Mouse (Mus musculus): ENCODE measurements around the gene Rnf220. TPM values are rescaled to one million over a fixed set of nuclear protein-coding genes. Genes with fewer than 3 reads are reported as not detected.

Rnf220 gene
- polyA plus RNA-seq, 1 experiment from 2014 or later, result 140 TPM

GRCm38 (mm10) chr4:117367365-117367764 is 129.5 kb downstream of the Rnf220 start:
- H3K9ac ChIP-seq, result no peak overlapping the region
- peaks cover 8% of the 10 kb centered on the region for H3K4me1 ChIP-seq
- WGBS, result 64% methylated on average over 19 of the region's 19 CpGs
- no peak overlapping the region for H3K4me2 ChIP-seq
- H3K27me3 ChIP-seq (replicated peaks), result peaks cover 69% of the 10 kb centered on the region
- no peaks in the 10 kb centered on the region for H3K9me3 ChIP-seq
- no peak for ATAC-seq (replicated peaks)
- no peaks in the 10 kb centered on the region for H3K36me3 ChIP-seq (replicated peaks)
- H3K27ac ChIP-seq, result no peak overlapping the region
- H3K4me3 ChIP-seq, result no peak overlapping the region

GRCm38 (mm10) chr4:117362085-117362484 is 134.8 kb downstream of the Rnf220 start:
- Histone ChIP-seq H3K27ac (no peak overlapping the region), H3K36me3 (replicated peaks) (no peaks in the 10 kb centered on the region), H3K9me3 (no peaks in the 10 kb centered on the region), H3K4me3 (no peak overlapping the region), H3K4me2 (no peak overlapping the region), H3K27me3 (replicated peaks) (peaks cover 71% of the 10 kb centered on the region), H3K9ac (no peak overlapping the region), H3K4me1 (peaks cover 24% of the 10 kb centered on the region)
- no peak for ATAC-seq (replicated peaks)
- WGBS, result 7% methylated on average over 5 of the region's 5 CpGs

GRCm38 (mm10) chr4:117361558-117361873 is 135.3 kb downstream of the Rnf220 start:
- no peak overlapping the region for H3K4me3 ChIP-seq
- peaks cover 71% of the 10 kb centered on the region for H3K27me3 ChIP-seq (replicated peaks)
- 8% methylated on average over 7 of the region's 7 CpGs for WGBS
- no peaks in the 10 kb centered on the region for H3K9me3 ChIP-seq
- ATAC-seq (replicated peaks), result peak; percentile 14; the same call in 1 of the 2 replicates
- peaks cover 24% of the 10 kb centered on the region for H3K4me1 ChIP-seq
- H3K9ac ChIP-seq, result no peak overlapping the region
- no peaks in the 10 kb centered on the region for H3K36me3 ChIP-seq (replicated peaks)
- H3K4me2 ChIP-seq, result no peak overlapping the region
- no peak overlapping the region for H3K27ac ChIP-seq

GRCm38 (mm10) chr4:117360713-117361557 is 135.9 kb downstream of the Rnf220 start:
- Histone ChIP-seq H3K4me3 (no peak overlapping the region), H3K27me3 (replicated peaks) (peaks cover 73% of the 10 kb centered on the region), H3K27ac (no peak overlapping the region), H3K36me3 (replicated peaks) (no peaks in the 10 kb centered on the region), H3K4me1 (peaks cover 24% of the 10 kb centered on the region), H3K4me2 (no peak overlapping the region), H3K9me3 (no peaks in the 10 kb centered on the region), H3K9ac (no peak overlapping the region)
- 27% methylated on average over 16 of the region's 16 CpGs for WGBS
- no peak; the same call in 1 of the 2 replicates for ATAC-seq (replicated peaks)

GRCm38 (mm10) chr4:117359803-117360382 is 137.0 kb downstream of the Rnf220 start:
- 77% methylated on average over 17 of the region's 17 CpGs for WGBS
- ATAC-seq (replicated peaks), result no peak
- Histone ChIP-seq H3K9ac (no peak overlapping the region), H3K27ac (no peak overlapping the region), H3K4me3 (no peak overlapping the region), H3K36me3 (replicated peaks) (no peaks in the 10 kb centered on the region), H3K27me3 (replicated peaks) (peaks cover 72% of the 10 kb centered on the region), H3K4me2 (no peak overlapping the region), H3K4me1 (peaks cover 24% of the 10 kb centered on the region), H3K9me3 (no peaks in the 10 kb centered on the region)

- Histone ChIP-seq H3K9me3 (no peaks in the 10 kb centered on the region), H3K9ac (no peak overlapping the region), H3K4me2 (no peak overlapping the region), H3K27me3 (replicated peaks) (peaks cover 65% of the 10 kb centered on the region), H3K4me3 (no peak overlapping the region), H3K4me1 (peaks cover 24% of the 10 kb centered on the region), H3K27ac (no peak overlapping the region), H3K36me3 (replicated peaks) (no peaks in the 10 kb centered on the region)
- 68% methylated on average over 7 of the region's 7 CpGs for WGBS
- ATAC-seq (replicated peaks), result no peak
These were observed 138.9 kb downstream of the Rnf220 start for GRCm38 (mm10) chr4:117357917-117358316.

GRCm38 (mm10) chr4:117357104-117357503 is 139.7 kb downstream of the Rnf220 start:
- peaks cover 73% of the 10 kb centered on the region for H3K27me3 ChIP-seq (replicated peaks)

GRCm38 (mm10) chr4:117356223-117356622 is 140.6 kb downstream of the Rnf220 start:
- H3K27ac ChIP-seq, result no peak overlapping the region
- no peak overlapping the region for H3K4me3 ChIP-seq
- H3K27me3 ChIP-seq (replicated peaks), result peaks cover 73% of the 10 kb centered on the region
- 85% methylated on average over 2 of the region's 2 CpGs for WGBS
- peaks cover 11% of the 10 kb centered on the region for H3K4me1 ChIP-seq
- no peak overlapping the region for H3K4me2 ChIP-seq
- no peak overlapping the region for H3K9ac ChIP-seq
- ATAC-seq (replicated peaks), result no peak
- no peaks in the 10 kb centered on the region for H3K36me3 ChIP-seq (replicated peaks)
- no peaks in the 10 kb centered on the region for H3K9me3 ChIP-seq

More at GRCm38 (mm10) chr4:117357104-117357503, 139.7 kb downstream of the Rnf220 start:
- Histone ChIP-seq H3K4me2 (no peak overlapping the region), H3K4me1 (peaks cover 20% of the 10 kb centered on the region), H3K36me3 (replicated peaks) (no peaks in the 10 kb centered on the region), H3K9ac (no peak overlapping the region), H3K4me3 (no peak overlapping the region), H3K27ac (no peak overlapping the region), H3K9me3 (no peaks in the 10 kb centered on the region)
- ATAC-seq (replicated peaks), result no peak
- 69% methylated on average over 5 of the region's 5 CpGs for WGBS

- peaks cover 60% of the 10 kb centered on the region for H3K27me3 ChIP-seq (replicated peaks)
These were observed 142.2 kb downstream of the Rnf220 start for GRCm38 (mm10) chr4:117354651-117355050.

GRCm38 (mm10) chr4:117352957-117353356 is 143.9 kb downstream of the Rnf220 start:
- no peak for ATAC-seq (replicated peaks)
- WGBS, result 82% methylated on average over 9 of the region's 9 CpGs
- Histone ChIP-seq H3K4me2 (no peak overlapping the region), H3K4me1 (peaks cover 9% of the 10 kb centered on the region), H3K4me3 (no peak overlapping the region), H3K9ac (no peak overlapping the region), H3K27ac (no peak overlapping the region), H3K27me3 (replicated peaks) (peaks cover 57% of the 10 kb centered on the region), H3K9me3 (no peaks in the 10 kb centered on the region), H3K36me3 (replicated peaks) (no peaks in the 10 kb centered on the region)

More at GRCm38 (mm10) chr4:117354651-117355050, 142.2 kb downstream of the Rnf220 start:
- ATAC-seq (replicated peaks), result no peak
- Histone ChIP-seq H3K9ac (no peak overlapping the region), H3K27ac (no peak overlapping the region), H3K36me3 (replicated peaks) (no peaks in the 10 kb centered on the region), H3K4me2 (no peak overlapping the region), H3K9me3 (no peaks in the 10 kb centered on the region), H3K4me1 (peaks cover 5% of the 10 kb centered on the region), H3K4me3 (no peak overlapping the region)
- 74% methylated on average over 6 of the region's 6 CpGs for WGBS

GRCm38 (mm10) chr4:117352071-117352470 is 144.8 kb downstream of the Rnf220 start:
- Histone ChIP-seq H3K9ac (no peak overlapping the region), H3K9me3 (no peaks in the 10 kb centered on the region), H3K4me1 (peaks cover 9% of the 10 kb centered on the region), H3K27me3 (replicated peaks) (peaks cover 55% of the 10 kb centered on the region), H3K27ac (no peak overlapping the region), H3K36me3 (replicated peaks) (no peaks in the 10 kb centered on the region), H3K4me2 (no peak overlapping the region), H3K4me3 (no peak overlapping the region)
- WGBS, result 81% methylated on average over 5 of the region's 5 CpGs
- ATAC-seq (replicated peaks), result no peak

- H3K4me1 ChIP-seq, result peaks cover 9% of the 10 kb centered on the region
- peaks cover 40% of the 10 kb centered on the region for H3K27me3 ChIP-seq (replicated peaks)
- H3K4me2 ChIP-seq, result no peak overlapping the region
- no peak overlapping the region for H3K9ac ChIP-seq
- H3K9me3 ChIP-seq, result no peaks in the 10 kb centered on the region
- 68% methylated on average over 12 of the region's 12 CpGs for WGBS
- H3K36me3 ChIP-seq (replicated peaks), result no peaks in the 10 kb centered on the region
- no peak overlapping the region for H3K27ac ChIP-seq
- peak; percentile 51; the same call in 1 of the 2 replicates for ATAC-seq (replicated peaks)
- no peak overlapping the region for H3K4me3 ChIP-seq
These were observed 146.6 kb downstream of the Rnf220 start for GRCm38 (mm10) chr4:117350139-117350693.
